Mouse (Mus musculus): Measurements from ENCODE around the gene Stxbp2.

The Stxbp2 gene

DNA sequence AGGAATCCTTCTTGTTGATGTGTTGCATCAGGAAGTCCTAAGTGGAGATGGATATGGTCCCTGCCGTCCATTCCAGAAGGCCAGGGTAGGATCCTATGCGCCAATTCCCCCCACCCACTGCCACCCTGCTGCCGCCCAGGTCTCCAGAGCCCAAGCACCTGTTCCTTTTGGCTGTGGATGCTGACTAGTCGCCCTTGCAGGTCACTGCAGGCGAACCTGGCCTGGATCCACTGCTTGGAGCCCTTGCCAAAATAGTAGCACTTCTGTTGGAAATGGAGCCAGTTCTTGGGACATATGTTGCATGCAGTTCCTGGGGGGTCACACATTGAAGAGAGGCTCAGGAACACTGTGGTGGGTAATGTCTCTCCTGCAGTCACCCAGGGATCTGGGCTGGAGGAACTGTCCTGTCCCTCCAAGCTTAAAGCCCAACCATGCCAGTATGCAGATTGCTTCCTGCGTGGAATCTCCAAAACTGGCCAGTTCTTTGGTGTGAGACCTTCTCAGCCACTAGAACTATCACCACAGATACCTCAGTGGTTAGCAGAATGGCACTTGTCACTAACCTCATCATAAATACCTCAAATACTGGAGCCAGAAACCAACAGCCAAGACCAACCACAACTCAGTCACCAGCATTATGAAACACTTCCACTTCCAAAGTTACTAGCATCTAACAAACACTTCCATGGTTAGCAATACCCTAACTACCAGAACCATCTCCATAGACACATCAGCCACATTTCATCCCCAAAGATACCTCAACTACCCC lies 52.8 kb downstream of the Stxbp2 start:
- DNase-seq, result no peak

DNA sequence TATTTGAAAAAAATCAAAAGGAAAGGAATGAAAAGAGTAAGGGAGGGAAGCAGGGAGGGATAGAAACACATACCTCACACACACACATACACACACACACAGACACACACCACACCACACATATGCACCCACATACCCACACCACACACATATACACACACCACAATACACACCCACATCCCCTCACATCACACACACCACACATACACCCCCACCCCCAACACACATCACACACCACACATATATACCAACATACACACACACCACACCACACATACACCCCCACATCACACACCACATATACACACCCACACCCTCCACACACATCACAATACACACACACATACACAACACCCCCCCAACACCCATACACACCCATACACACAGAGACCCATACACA lies 53.8 kb downstream of the Stxbp2 start:
- DNase-seq, result no peak

DNA sequence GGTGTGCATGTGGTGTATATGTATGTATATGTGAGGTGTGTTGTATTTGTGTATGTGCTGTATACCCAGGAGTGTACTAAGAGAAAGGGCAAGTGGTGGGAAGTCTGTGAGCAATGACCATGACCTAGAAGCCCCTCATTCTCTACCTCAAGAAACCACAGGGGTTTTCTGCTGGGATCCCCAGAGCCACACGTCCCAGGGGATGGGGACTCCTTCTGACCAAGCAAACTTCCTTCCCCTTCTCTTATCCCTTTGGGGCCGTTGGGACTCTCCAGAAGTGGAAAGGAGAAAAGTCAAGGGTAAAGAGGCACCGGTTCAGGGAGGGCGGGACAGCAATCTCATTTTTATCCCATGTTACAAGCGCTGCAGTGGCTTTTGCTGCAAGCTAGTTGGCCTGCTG lies 54.7 kb downstream of the Stxbp2 start:
- no peak for DNase-seq

DNA sequence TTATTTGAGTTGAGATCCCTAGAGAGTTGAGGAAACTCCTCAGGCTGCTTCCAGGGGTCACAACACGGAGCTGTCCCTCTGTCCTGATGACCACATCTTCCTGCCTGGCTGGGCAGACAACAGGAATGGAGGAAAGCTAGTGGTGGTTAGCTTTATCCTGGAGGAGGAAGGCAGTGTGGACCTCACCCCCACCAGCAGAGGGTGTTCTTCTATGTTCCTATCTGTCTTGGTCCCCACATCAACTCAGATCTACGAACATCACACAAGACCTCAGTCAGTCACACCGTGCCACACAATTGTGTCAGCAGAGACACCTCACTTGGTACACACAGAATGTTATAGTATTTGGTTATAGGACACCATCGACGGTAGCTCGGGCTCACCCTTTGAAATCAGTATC lies 56.8 kb downstream of the Stxbp2 start:
- no peak for DNase-seq

DNA sequence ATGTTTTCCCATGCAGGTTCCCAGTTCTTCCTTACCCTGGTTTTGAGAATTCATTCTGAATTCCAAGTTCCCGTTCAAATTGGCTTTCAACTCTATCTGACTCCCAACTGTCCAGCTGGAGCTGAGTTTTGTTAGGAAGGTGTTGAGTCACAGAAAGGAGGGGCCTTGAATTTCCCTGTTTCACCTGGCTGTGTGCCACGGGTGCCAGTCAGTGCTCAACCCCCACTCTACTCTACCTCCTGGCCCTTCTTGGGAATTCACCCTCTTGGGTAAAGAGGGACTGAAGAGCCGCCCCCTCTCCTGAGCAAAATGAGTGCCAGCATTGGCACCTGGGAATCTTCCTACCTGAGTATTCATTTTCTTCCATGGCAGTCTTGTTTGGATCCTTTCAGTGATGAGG lies 60.0 kb downstream of the Stxbp2 start:
- no peak for DNase-seq
